Mouse (Mus musculus) natural killer cell, adult 2 months (primary cell): Measurements from ENCODE around the gene Fscn1.

ENCODE experiments used
- DNase-seq, 2 experiments: peaks; one replicate each; pipeline ENCODE4 v3.0.0; 2022; ENCODE audit warnings: low spot score in 2 of 2

The Fscn1 gene

GRCm38 (mm10) chr5:142959576-142960556 is at the start of gene Fscn1:
Gene Fscn1, plus strand, starts transcription at chr5:142960343.
- peak in 1 of 2 experiments; percentile 33 for DNase-seq

- no peak for DNase-seq
Measured at GRCm38 (mm10) chr5:142911629-142912028, 48.5 kb upstream of the Fscn1 start.

- no peak for DNase-seq
Measured at GRCm38 (mm10) chr5:142912320-142912719, 47.8 kb upstream of the Fscn1 start.

GRCm38 (mm10) chr5:142912739-142913138 is 47.4 kb upstream of the Fscn1 start:
- peak; percentile 38 to 61 for DNase-seq

- no peak for DNase-seq
Measured at GRCm38 (mm10) chr5:142915231-142915630, 44.9 kb upstream of the Fscn1 start.

- DNase-seq: no peak
Measured at GRCm38 (mm10) chr5:142916593-142916992, 43.5 kb upstream of the Fscn1 start.

- DNase-seq: no peak
Measured at GRCm38 (mm10) chr5:142917402-142917801, 42.7 kb upstream of the Fscn1 start.

GRCm38 (mm10) chr5:142920311-142921073 is 39.7 kb upstream of the Fscn1 start:
- DNase-seq: peak; percentile 94 to 96

- DNase-seq: no peak
Measured at GRCm38 (mm10) chr5:142921074-142921459, 39.1 kb upstream of the Fscn1 start.

GRCm38 (mm10) chr5:142922251-142922650 is 37.9 kb upstream of the Fscn1 start:
- no peak for DNase-seq

GRCm38 (mm10) chr5:142923781-142924180 is 36.4 kb upstream of the Fscn1 start:
- no peak for DNase-seq

- DNase-seq: no peak
Measured at GRCm38 (mm10) chr5:142924336-142924959, 35.7 kb upstream of the Fscn1 start.

- no peak for DNase-seq
Measured at GRCm38 (mm10) chr5:142926204-142926939, 33.8 kb upstream of the Fscn1 start.

GRCm38 (mm10) chr5:142926940-142927228 is 33.3 kb upstream of the Fscn1 start:
- DNase-seq: no peak

GRCm38 (mm10) chr5:142927341-142927930 is 32.7 kb upstream of the Fscn1 start:
- no peak for DNase-seq

- peak; percentile 83 to 89 for DNase-seq
Measured at GRCm38 (mm10) chr5:142928749-142929399, 31.3 kb upstream of the Fscn1 start.

GRCm38 (mm10) chr5:142929400-142929752 is 30.8 kb upstream of the Fscn1 start:
- DNase-seq: no peak

GRCm38 (mm10) chr5:142931241-142931745 is 28.9 kb upstream of the Fscn1 start:
- no peak for DNase-seq

GRCm38 (mm10) chr5:142932084-142932685 is 28.0 kb upstream of the Fscn1 start:
- DNase-seq: peak; percentile 79 to 83

- DNase-seq: no peak
Measured at GRCm38 (mm10) chr5:142932731-142933130, 27.4 kb upstream of the Fscn1 start.
